Mouse (Mus musculus) ES-E14 (cell line): ENCODE results near the gene Zmynd11. TPM values are rescaled to one million over a fixed set of nuclear protein-coding genes. Genes with fewer than 3 reads are reported as not detected.

ENCODE experiments used
- DNase-seq: peaks from one replicate; pipeline ENCODE4 v3.0.0-alpha.2; 2013; ENCODE audit warnings: low read depth, low spot score
- H3K27ac ChIP-seq: 2 replicates; pipeline ENCODE4 v1.5.1; 2012; ENCODE audit warnings: low read depth, mild to moderate bottlenecking, low read length, moderate library complexity, mixed read lengths; ENCODE audit not compliant: poor library complexity, insufficient read depth, severe bottlenecking
- H3K36me3 ChIP-seq: 2 replicates; pipeline ENCODE4 v1.6.1; 2012; ENCODE audit warnings: mild to moderate bottlenecking, low read length, moderate library complexity, mixed read lengths; ENCODE audit not compliant: control insufficient read depth, poor library complexity, insufficient read depth, severe bottlenecking
- H3K4me1 ChIP-seq, 2 experiments: fragments of 150-350 bp in 1 of 2; sonication (generic) in 1 of 2; 2 replicates each; pipeline ENCODE4 v1.6.1; 2012; ENCODE audit warnings: low read length in 2 of 2, mild to moderate bottlenecking in 1 of 2, mixed read lengths in 1 of 2; ENCODE audit not compliant: control insufficient read depth in 2 of 2, insufficient read depth in 2 of 2, poor library complexity in 1 of 2
- H3K4me3 ChIP-seq, 2 experiments: fragments of 150-350 bp in 1 of 2; sonication (generic) in 1 of 2; 2 replicates each; pipeline ENCODE4 v1.5.1; 2012; ENCODE audit warnings: low read length in 2 of 2, low read depth in 1 of 2, mild to moderate bottlenecking in 1 of 2, mixed read lengths in 1 of 2; ENCODE audit not compliant: insufficient read depth in 1 of 2, poor library complexity in 1 of 2, severe bottlenecking in 1 of 2
- H3K9ac ChIP-seq: 2 replicates; pipeline ENCODE4 v1.6.1; 2012; ENCODE audit warnings: low read depth, mild to moderate bottlenecking, low read length, mixed read lengths; ENCODE audit not compliant: poor library complexity, insufficient read depth, severe bottlenecking
- H3K9me3 ChIP-seq: fragments of 150-350 bp; sonication (generic); 2 replicates; pipeline ENCODE4 v1.6.1; 2012; ENCODE audit warnings: low read depth, mild to moderate bottlenecking, low read length; ENCODE audit not compliant: control insufficient read depth, insufficient read depth
- CHD2 ChIP-seq: IDR thresholded peaks from 2 replicates; pipeline ENCODE4 v1.6.1; 2014; ENCODE audit warnings: mild to moderate bottlenecking, low read depth, low read length, inconsistent platforms
- HCFC1 ChIP-seq: IDR thresholded peaks from 2 replicates; pipeline ENCODE4 v1.6.1; 2012; ENCODE audit warnings: low read length, inconsistent platforms, borderline replicate concordance; ENCODE audit not compliant: insufficient read depth
- MAFK ChIP-seq: IDR thresholded peaks from 2 replicates; pipeline ENCODE4 v1.6.1; 2014; ENCODE audit warnings: mild to moderate bottlenecking, low read depth, low read length, inconsistent platforms; ENCODE audit not compliant: insufficient read depth
- ZC3H11A ChIP-seq: IDR thresholded peaks from 2 replicates; pipeline ENCODE4 v1.6.1; 2012; ENCODE audit warnings: low read depth, mild to moderate bottlenecking, inconsistent platforms, low read length, borderline replicate concordance
- ZNF384 ChIP-seq: IDR thresholded peaks from 2 replicates; pipeline ENCODE4 v1.6.1; 2012; ENCODE audit warnings: low read depth, low read length, inconsistent platforms
- in situ Hi-C, 2 experiments: fragments of 600-800 bp; cut with MboI; formaldehyde crosslinking; loops; one replicate each; pipeline ENCODE4 v1.15.1; 2025; ENCODE audit warnings: low sequenced_read_pairs in 2 of 2, inconsistent platforms in 1 of 2; ENCODE audit not compliant: unreplicated experiment in 2 of 2
- total RNA-seq: library from RNA; depleted of rRNA; stranded (reverse); fragments of 300-350 nt; gene quantifications from 2 replicates; pipeline ENCODE4 v1.2.3, GENCODE M21; 2012

Zmynd11 gene
- total RNA-seq, 1 experiment, result 24.3 TPM

DNA sequence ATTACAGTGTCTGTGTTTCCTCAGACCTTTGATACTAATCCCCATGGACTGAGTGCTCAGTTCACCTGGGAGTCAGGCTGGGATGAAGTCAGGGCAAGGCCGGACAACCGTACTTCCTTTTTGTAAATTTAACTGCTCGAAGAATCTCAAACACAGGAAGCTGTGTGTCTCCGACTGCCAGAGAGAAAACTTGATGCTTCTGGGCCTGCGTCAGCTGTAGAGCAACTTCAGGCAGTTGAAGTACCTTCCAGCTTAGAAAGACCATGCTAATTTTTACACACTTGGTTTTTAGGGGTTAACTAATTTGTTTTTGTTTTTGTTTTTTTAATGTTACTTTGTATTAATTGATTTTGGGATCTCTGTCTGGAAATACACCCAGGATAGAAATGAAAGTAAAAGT is 10.8 kb upstream of the Zmynd11 start:
- Histone ChIP-seq H3K27ac (no peak overlapping the region), H3K9me3 (no peaks in the 10 kb centered on the region), H3K36me3 (no peaks in the 10 kb centered on the region), H3K4me1 (no peaks in the 10 kb centered on the region), H3K9ac (no peak overlapping the region), H3K4me3 (no peak overlapping the region)
- in situ Hi-C loops, result no loop called here
- no peak for TF ChIP-seq ZC3H11A
- no peak for TF ChIP-seq HCFC1
- no peak for TF ChIP-seq CHD2
- no peak for TF ChIP-seq ZNF384
- no peak for TF ChIP-seq MAFK
- no peak for DNase-seq

DNA sequence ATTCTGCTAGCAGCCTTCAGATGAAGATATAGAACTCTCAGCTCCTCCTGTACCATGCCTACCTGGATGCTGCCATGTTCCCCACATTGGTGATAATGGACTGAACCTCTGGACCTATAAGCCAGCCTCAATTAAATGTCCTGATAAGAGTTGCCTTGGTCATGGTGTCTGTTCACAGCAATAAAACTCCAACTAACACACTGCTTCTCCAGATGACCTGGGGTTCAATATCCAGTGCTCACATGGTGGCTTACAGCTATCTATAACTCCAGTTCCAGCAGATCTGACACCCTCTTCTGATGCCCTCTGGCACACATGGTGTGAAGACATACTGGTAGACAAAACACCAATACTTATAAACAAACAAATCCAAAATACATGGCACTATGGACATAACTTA is 8.9 kb upstream of the Zmynd11 start:
- Histone ChIP-seq H3K4me1 (no peaks in the 10 kb centered on the region), H3K9ac (no peak overlapping the region), H3K27ac (no peak overlapping the region), H3K4me3 (no peak overlapping the region), H3K9me3 (no peaks in the 10 kb centered on the region), H3K36me3 (no peaks in the 10 kb centered on the region)
- in situ Hi-C loops, result no loop called here
- TF ChIP-seq ZNF384 (no peak), ZC3H11A (no peak), MAFK (no peak)
- DNase-seq, result no peak

DNA sequence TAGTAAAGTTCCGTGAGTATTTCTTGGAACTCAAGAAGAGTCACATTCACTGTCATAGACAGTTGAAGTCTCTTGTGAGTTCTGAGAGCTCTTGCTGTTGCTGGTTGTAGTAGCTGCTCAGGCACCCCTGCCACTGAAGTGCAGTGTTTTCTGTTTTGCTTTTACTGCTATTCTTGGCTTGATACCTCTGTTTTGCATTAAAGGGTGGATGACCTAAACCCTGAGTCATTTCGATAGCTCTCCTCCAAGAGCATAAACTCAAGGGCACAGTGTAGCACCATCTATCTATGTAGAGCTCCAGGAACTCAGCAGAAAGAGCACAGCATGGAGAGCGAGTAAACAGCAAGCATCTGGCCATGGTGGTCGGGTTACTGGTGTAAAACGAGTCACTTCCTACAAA is 2.1 kb upstream of the Zmynd11 start:
- no peak overlapping the region for H3K27ac ChIP-seq
- DNase-seq, result no peak
- no peaks in the 10 kb centered on the region for H3K9me3 ChIP-seq
- H3K4me3 ChIP-seq, result no peak overlapping the region
- peaks cover 0 to 8% of the 10 kb centered on the region in 2 experiments; a peak in 2 of 4 replicates for H3K4me1 ChIP-seq
- TF ChIP-seq ZNF384 (no peak), HCFC1 (no peak), CHD2 (no peak), ZC3H11A (no peak), MAFK (no peak)
- H3K36me3 ChIP-seq, result no peaks in the 10 kb centered on the region
- in situ Hi-C loops, result no loop called here
- no peak overlapping the region for H3K9ac ChIP-seq

DNA sequence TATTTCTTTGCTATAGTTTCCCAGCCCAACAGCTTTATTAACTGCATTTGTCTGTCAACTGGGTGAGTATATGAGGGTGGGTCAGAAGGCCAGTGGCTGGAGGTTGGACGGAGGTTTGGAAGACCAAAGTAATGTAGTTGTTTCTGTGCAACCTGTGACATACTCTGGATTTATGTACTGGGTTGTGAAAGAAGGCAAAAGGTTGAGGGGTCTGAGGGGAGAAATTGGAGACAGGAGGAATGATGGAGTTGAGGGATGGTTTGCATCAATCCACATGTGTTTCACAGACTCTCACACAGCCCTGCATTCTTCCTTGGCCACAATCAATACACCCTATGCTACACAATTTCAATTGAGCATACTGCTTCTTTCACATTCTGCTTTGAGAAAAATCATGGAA is 1.4 kb upstream of the Zmynd11 start:
- no peak for DNase-seq

DNA sequence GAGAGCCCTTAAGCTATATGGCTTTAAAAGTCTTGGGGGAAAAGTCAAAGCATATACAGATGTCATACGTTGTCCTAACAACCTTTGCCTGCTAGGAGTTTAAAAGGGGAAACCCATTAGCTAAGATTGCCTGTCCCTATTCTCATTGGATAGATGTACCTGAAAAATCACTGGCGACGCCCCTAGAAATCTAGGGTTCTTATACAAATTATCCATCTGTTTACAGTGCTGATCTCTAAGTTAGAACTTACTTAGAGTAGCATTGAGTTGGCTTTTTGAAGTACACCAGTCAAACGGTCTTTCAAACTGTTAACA is 364 bp upstream of the Zmynd11 start:
- H3K27ac ChIP-seq, result no peak overlapping the region
- in situ Hi-C loops, result no loop called here
- DNase-seq, result no peak
- H3K4me3 ChIP-seq, result peak overlapping the region in 1 of 2 experiments; percentile 92; a peak in 2 of 4 replicates
- no peaks in the 10 kb centered on the region for H3K36me3 ChIP-seq
- TF ChIP-seq CHD2, result no peak
- TF ChIP-seq HCFC1, result no peak
- TF ChIP-seq ZC3H11A, result no peak
- no peak; the same call in 1 of the 2 replicates for TF ChIP-seq ZNF384
- TF ChIP-seq MAFK, result no peak
- H3K9ac ChIP-seq, result no peak overlapping the region
- peaks cover 0 to 8% of the 10 kb centered on the region in 2 experiments; a peak in 2 of 4 replicates for H3K4me1 ChIP-seq
- H3K9me3 ChIP-seq, result no peaks in the 10 kb centered on the region

More for the DNA sequence above, 1.4 kb upstream of the Zmynd11 start:
- Histone ChIP-seq H3K27ac (no peak overlapping the region), H3K36me3 (no peaks in the 10 kb centered on the region), H3K9ac (no peak overlapping the region), H3K4me1 (peaks cover 0 to 8% of the 10 kb centered on the region in 2 experiments; a peak in 2 of 4 replicates), H3K9me3 (no peaks in the 10 kb centered on the region), H3K4me3 (no peak overlapping the region)
- in situ Hi-C loops, result no loop called here
- no peak for TF ChIP-seq ZNF384
- no peak for TF ChIP-seq MAFK
- TF ChIP-seq ZC3H11A, result no peak
- no peak for TF ChIP-seq HCFC1
- no peak for TF ChIP-seq CHD2
